Mouse (Mus musculus) liver, embryonic 12.5 days (tissue): ENCODE measurements at regions not wholly inside any gene's neighbourhood (a gene's known extent, or its start where the extent isn't known, plus 50 kb on each side); places are given as distances from the start of the nearest gene placed in this dataset.

ENCODE experiments used
- ATAC-seq: fragments of 200-750 bp; cut with Nextera tagmentation; 2 replicates; pipeline ENCODE4 v1.8.0; 2017; ENCODE audit warnings: moderate number of reproducible peaks, mild to moderate bottlenecking, moderate library complexity
- H3K27ac ChIP-seq: fragments of 300-500 bp; sonication (generic); 2 replicates; pipeline ENCODE4 v1.5.1; 2016; ENCODE audit warnings: mild to moderate bottlenecking
- H3K27me3 ChIP-seq: fragments of 300-500 bp; sonication (generic); replicated peaks from 2 replicates; pipeline ENCODE4 v1.6.1; 2016; ENCODE audit warnings: mild to moderate bottlenecking, moderate library complexity
- H3K36me3 ChIP-seq: fragments of 300-500 bp; sonication (generic); 2 replicates; pipeline ENCODE4 v1.6.1; 2016; ENCODE audit warnings: mild to moderate bottlenecking, moderate library complexity
- H3K4me1 ChIP-seq: fragments of 300-500 bp; sonication (generic); 2 replicates; pipeline ENCODE4 v1.6.1; 2016
- H3K4me2 ChIP-seq: fragments of 300-500 bp; sonication (generic); 2 replicates; pipeline ENCODE4 v1.6.1; 2016; ENCODE audit warnings: mild to moderate bottlenecking, moderate library complexity
- H3K4me3 ChIP-seq: fragments of 300-500 bp; sonication (generic); 2 replicates; pipeline ENCODE4 v1.5.1; 2016; ENCODE audit warnings: mild to moderate bottlenecking, moderate library complexity
- H3K9ac ChIP-seq: fragments of 300-500 bp; sonication (generic); 2 replicates; pipeline ENCODE4 v1.6.1; 2016; ENCODE audit warnings: mild to moderate bottlenecking, moderate library complexity
- H3K9me3 ChIP-seq: fragments of 300-500 bp; sonication (generic); replicated peaks from 2 replicates; pipeline ENCODE4 v1.6.1; 2016; ENCODE audit warnings: mild to moderate bottlenecking, moderate library complexity
- WGBS: fragments of 180-500 bp; shearing (Covaris S2); methylation state at CpG from one replicate; pipeline ENCODE4 v1.1.7; 2016; ENCODE audit not compliant: insufficient replicate concordance; 5-methylcytosine and 5-hydroxymethylcytosine counted together

GRCm38 (mm10) chr8:10835054-10835453 lies 173.2 kb downstream of the Irs2 start:
- WGBS, result 21% methylated on average over 6 of the region's 6 CpGs
- ATAC-seq, result no peak

DNA sequence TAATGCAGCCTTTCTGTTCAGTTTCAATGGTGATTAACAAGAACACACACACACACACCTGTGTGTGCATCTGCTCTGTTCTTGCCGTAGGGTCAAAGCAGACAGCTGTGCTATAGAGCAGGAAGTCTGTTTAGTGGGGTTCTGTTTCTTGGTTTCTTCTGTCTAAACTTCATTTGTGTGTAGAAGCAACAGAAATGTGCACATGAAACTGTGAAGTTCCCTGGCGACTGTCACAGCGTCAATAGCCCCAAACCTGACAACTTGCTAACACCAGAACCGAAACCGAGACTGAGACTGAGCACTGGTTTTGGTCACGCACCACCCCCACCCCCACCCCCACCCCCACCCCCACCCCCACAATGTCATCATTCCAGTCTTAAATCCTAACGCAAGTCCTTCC lies 176.4 kb downstream of the Irs2 start:
- Histone ChIP-seq H3K36me3 (no peaks in the 10 kb centered on the region), H3K27me3 (peaks cover 5% of the 10 kb centered on the region), H3K27ac (no peak overlapping the region), H3K9me3 (no peaks in the 10 kb centered on the region), H3K4me3 (no peak overlapping the region), H3K4me2 (no peak overlapping the region), H3K4me1 (peaks cover 11% of the 10 kb centered on the region), H3K9ac (no peak overlapping the region)
- WGBS, result 69% methylated on average over 7 of the region's 7 CpGs
- ATAC-seq, result no peak

More at GRCm38 (mm10) chr8:10835054-10835453, 173.2 kb downstream of the Irs2 start:
- H3K4me1 ChIP-seq, result peaks cover 11% of the 10 kb centered on the region
- no peaks in the 10 kb centered on the region for H3K36me3 ChIP-seq
- H3K4me3 ChIP-seq, result no peak overlapping the region
- H3K27ac ChIP-seq, result no peak overlapping the region
- no peak overlapping the region for H3K4me2 ChIP-seq
- no peak overlapping the region for H3K9ac ChIP-seq
- no peaks in the 10 kb centered on the region for H3K9me3 ChIP-seq
- peaks cover 10% of the 10 kb centered on the region for H3K27me3 ChIP-seq

- Histone ChIP-seq H3K27me3 (peaks cover 5% of the 10 kb centered on the region), H3K9me3 (no peaks in the 10 kb centered on the region), H3K4me2 (no peak overlapping the region), H3K36me3 (no peaks in the 10 kb centered on the region), H3K9ac (no peak overlapping the region), H3K27ac (no peak overlapping the region), H3K4me1 (peaks cover 11% of the 10 kb centered on the region), H3K4me3 (no peak overlapping the region)
- WGBS, result 66% methylated on average over 6 of the region's 6 CpGs
- no peak for ATAC-seq
Observed at GRCm38 (mm10) chr8:10831277-10831676, 177.0 kb downstream of the Irs2 start.

DNA sequence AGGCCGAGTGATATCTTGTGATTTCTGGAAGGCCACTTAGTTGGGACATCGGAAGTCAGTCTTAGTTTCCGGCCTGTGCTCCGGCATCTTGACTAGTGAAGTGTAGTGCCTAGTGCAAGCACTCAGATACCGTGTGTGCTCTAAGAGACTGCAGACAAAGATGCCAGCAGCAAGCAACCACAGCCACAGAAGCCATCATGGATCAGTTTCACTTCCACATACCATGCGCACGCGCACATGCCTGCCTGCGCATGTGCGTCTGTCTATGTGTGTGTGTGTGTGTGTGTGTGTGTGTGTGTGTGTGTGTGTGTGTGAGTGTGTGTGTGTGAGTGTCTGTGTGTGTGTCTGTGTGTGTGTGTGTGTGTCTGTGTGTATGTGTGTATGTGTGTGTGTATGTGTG lies 177.4 kb downstream of the Irs2 start:
- WGBS, result 83% methylated on average over 10 of the region's 10 CpGs
- peaks cover 5% of the 10 kb centered on the region for H3K27me3 ChIP-seq
- H3K4me3 ChIP-seq, result no peak overlapping the region
- no peak overlapping the region for H3K27ac ChIP-seq
- peaks cover 11% of the 10 kb centered on the region for H3K4me1 ChIP-seq
- ATAC-seq, result no peak
- no peaks in the 10 kb centered on the region for H3K36me3 ChIP-seq
- H3K9me3 ChIP-seq, result no peaks in the 10 kb centered on the region
- no peak overlapping the region for H3K4me2 ChIP-seq
- H3K9ac ChIP-seq, result no peak overlapping the region

DNA sequence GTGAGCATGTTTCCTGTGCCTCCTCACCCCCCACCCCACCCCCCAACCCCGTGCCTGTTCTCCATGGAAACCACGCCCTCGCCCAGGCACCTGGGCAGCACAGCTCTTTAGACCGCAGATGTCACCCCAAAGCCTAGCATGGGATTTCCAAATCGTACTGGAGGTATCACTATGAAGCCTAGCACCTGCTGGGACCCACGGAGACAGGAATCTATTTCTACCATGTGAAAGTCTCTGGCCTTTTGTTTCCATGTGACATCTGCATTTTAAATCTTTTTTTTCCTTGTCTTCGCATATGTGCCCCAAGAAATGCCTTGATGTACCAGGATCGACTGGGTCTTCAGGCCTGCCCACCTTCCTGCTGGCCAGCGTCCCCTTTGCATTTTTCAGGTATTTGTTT lies 179.7 kb downstream of the Irs2 start:
- Histone ChIP-seq H3K4me3 (no peak overlapping the region), H3K4me2 (no peak overlapping the region), H3K36me3 (no peaks in the 10 kb centered on the region), H3K27me3 (peaks cover 5% of the 10 kb centered on the region), H3K27ac (no peak overlapping the region), H3K9me3 (no peaks in the 10 kb centered on the region), H3K4me1 (peaks cover 8% of the 10 kb centered on the region), H3K9ac (no peak overlapping the region)
- WGBS, result 32% methylated on average over 9 of the region's 9 CpGs
- ATAC-seq, result no peak

DNA sequence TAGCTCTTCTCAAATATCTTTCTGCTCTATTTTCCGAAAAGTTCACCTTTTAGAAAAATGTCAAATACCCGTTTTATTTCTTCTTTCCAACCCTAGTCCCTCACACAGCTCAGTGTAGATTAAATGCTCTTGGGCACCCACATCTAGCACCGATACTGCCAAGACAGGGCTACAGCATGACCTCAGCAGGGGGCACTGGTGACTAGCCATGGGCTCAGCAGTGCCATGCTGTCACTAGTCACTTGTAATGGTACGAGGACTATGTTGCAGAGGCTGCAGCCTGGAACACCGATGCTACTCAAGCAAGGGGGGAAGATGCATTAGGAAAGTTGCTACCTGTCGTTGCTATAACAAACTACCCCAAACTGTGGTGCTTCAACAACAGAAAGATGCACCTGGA lies 180.7 kb downstream of the Irs2 start:
- Histone ChIP-seq H3K4me1 (peaks cover 8% of the 10 kb centered on the region), H3K4me2 (no peak overlapping the region), H3K9me3 (no peaks in the 10 kb centered on the region), H3K27ac (no peak overlapping the region), H3K4me3 (no peak overlapping the region), H3K9ac (no peak overlapping the region), H3K27me3 (peaks cover 5% of the 10 kb centered on the region; the same call in 1 of the 2 replicates), H3K36me3 (no peaks in the 10 kb centered on the region)
- 57% methylated on average over 6 of the region's 6 CpGs for WGBS
- ATAC-seq, result no peak

DNA sequence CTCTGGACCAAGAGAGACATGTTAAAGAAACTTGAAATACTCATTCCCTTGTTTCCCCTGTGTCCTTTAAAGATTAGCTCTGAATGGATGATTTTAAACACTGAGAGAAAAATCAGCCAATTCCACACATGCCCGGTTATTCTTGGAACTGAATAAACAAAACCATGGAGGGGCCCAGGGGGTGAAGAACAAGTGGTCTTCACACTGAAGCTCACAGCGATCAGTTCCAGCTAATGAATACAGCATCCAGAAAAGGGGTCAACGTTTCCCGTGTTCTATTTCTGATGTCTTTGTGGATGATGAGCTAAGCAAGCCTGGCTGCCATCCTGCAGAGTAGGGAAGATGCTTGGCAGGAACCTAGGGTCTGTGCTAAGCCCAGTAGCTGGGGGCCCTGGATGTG lies 182.3 kb downstream of the Irs2 start:
- H3K36me3 ChIP-seq, result no peaks in the 10 kb centered on the region
- H3K4me2 ChIP-seq, result no peak overlapping the region
- H3K4me1 ChIP-seq, result no peaks in the 10 kb centered on the region
- 67% methylated on average over 4 of the region's 4 CpGs for WGBS
- H3K27ac ChIP-seq, result no peak overlapping the region
- H3K4me3 ChIP-seq, result no peak overlapping the region
- no peaks in the 10 kb centered on the region for H3K9me3 ChIP-seq
- no peak for ATAC-seq
- H3K9ac ChIP-seq, result no peak overlapping the region
- H3K27me3 ChIP-seq, result peaks cover 5% of the 10 kb centered on the region; the same call in 1 of the 2 replicates

GRCm38 (mm10) chr8:10825192-10825926 lies 182.9 kb downstream of the Irs2 start:
- Histone ChIP-seq H3K9me3 (no peaks in the 10 kb centered on the region), H3K4me2 (no peak overlapping the region), H3K9ac (no peak overlapping the region), H3K27ac (no peak overlapping the region), H3K27me3 (peaks cover 5% of the 10 kb centered on the region; the same call in 1 of the 2 replicates), H3K4me1 (no peaks in the 10 kb centered on the region), H3K36me3 (no peaks in the 10 kb centered on the region), H3K4me3 (no peak overlapping the region)
- ATAC-seq, result no peak
- 68% methylated on average over 10 of the region's 10 CpGs for WGBS

DNA sequence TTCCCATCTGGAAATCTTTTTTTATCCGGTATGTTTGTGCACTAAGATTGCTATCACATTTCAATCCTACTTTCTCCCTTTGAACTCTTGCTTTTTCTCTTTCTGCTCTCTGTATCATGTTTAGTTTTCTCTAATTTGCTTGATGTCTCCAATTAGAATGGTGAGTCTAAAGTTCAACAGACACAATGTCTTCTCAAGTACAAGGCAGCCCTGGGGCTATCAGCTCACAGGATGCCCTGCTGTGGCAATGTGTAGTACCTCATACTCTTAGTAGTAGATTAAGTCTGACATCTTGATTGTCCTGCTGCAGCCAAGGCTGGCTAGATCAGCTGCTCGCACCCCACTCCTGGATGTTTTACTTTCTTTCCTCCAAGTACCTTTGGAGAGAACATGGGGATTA lies 186.4 kb downstream of the Irs2 start:
- Histone ChIP-seq H3K4me3 (no peak overlapping the region), H3K9ac (no peak overlapping the region), H3K4me1 (no peaks in the 10 kb centered on the region), H3K27me3 (0 out of 2 replicates have a peak, but pooled peaks cover 8% of the 10 kb centered on the region), H3K9me3 (no peaks in the 10 kb centered on the region), H3K4me2 (no peak overlapping the region), H3K36me3 (no peaks in the 10 kb centered on the region), H3K27ac (no peak overlapping the region)
- WGBS, result 64% methylated on average over 2 of the region's 2 CpGs
- ATAC-seq, result no peak

- WGBS, result 66% methylated on average over 7 of the region's 7 CpGs
- Histone ChIP-seq H3K36me3 (no peaks in the 10 kb centered on the region), H3K4me3 (no peak overlapping the region), H3K9ac (no peak overlapping the region), H3K27ac (no peak overlapping the region), H3K9me3 (no peaks in the 10 kb centered on the region), H3K27me3 (peaks cover 15% of the 10 kb centered on the region), H3K4me1 (no peaks in the 10 kb centered on the region), H3K4me2 (no peak overlapping the region)
- ATAC-seq, result no peak
Observed at GRCm38 (mm10) chr8:10814499-10814898, 193.8 kb downstream of the Irs2 start.

GRCm38 (mm10) chr8:10812060-10812670 lies 196.1 kb downstream of the Irs2 start:
- H3K4me2 ChIP-seq, result no peak overlapping the region
- H3K36me3 ChIP-seq, result no peaks in the 10 kb centered on the region
- H3K9me3 ChIP-seq, result no peaks in the 10 kb centered on the region
- H3K4me1 ChIP-seq, result no peaks in the 10 kb centered on the region
- 67% methylated on average over 10 of the region's 10 CpGs for WGBS
- ATAC-seq, result no peak
- no peak overlapping the region for H3K4me3 ChIP-seq
- H3K27me3 ChIP-seq, result peaks cover 13% of the 10 kb centered on the region
- no peak overlapping the region for H3K27ac ChIP-seq
- no peak overlapping the region for H3K9ac ChIP-seq

GRCm38 (mm10) chr8:10807040-10807439 lies 201.2 kb downstream of the Irs2 start:
- no peak for ATAC-seq
- no peaks in the 10 kb centered on the region for H3K4me1 ChIP-seq
- H3K9me3 ChIP-seq, result no peaks in the 10 kb centered on the region
- no peaks in the 10 kb centered on the region for H3K36me3 ChIP-seq
- H3K27ac ChIP-seq, result no peak overlapping the region
- peaks cover 45% of the 10 kb centered on the region for H3K27me3 ChIP-seq
- 71% methylated on average over 5 of the region's 5 CpGs for WGBS
- no peak overlapping the region for H3K4me2 ChIP-seq
- H3K9ac ChIP-seq, result no peak overlapping the region
- H3K4me3 ChIP-seq, result no peak overlapping the region
